Mouse (Mus musculus) splenic B cell, adult 2 months (primary cell): ENCODE results near the gene Unc13a.

Experiments
- DNase-seq: peaks from one replicate; pipeline ENCODE4 v3.0.0-alpha.2; 2011; ENCODE audit warnings: low read depth, low spot score
- H3K27me3 ChIP-seq: 2 replicates; pipeline ENCODE4 v1.6.1; 2012; ENCODE audit warnings: mild to moderate bottlenecking, low read length, moderate library complexity, mixed read lengths; ENCODE audit not compliant: control insufficient read depth, poor library complexity, insufficient read depth, severe bottlenecking
- H3K36me3 ChIP-seq: 2 replicates; pipeline ENCODE4 v1.6.1; 2012; ENCODE audit warnings: mild to moderate bottlenecking, low read length, moderate library complexity, mixed read lengths; ENCODE audit not compliant: control insufficient read depth, poor library complexity, insufficient read depth, severe bottlenecking

Gene Unc13a

GRCm38 (mm10) chr8:71598375-71598774 lies 73.2 kb downstream of the Unc13a start:
- H3K36me3 ChIP-seq: peaks cover 3% of the 10 kb centered on the region
- no peaks in the 10 kb centered on the region for H3K27me3 ChIP-seq
- DNase-seq: no peak

- H3K36me3 ChIP-seq: peaks cover 2% of the 10 kb centered on the region; the same call in 1 of the 2 replicates
- peak; percentile 68 for DNase-seq
Observed at GRCm38 (mm10) chr8:71597451-71597850, 74.1 kb downstream of the Unc13a start, which contains the start of gene Fam129c. Fam129c (plus strand) TSS chr8:71597648.

GRCm38 (mm10) chr8:71596798-71597197 lies 74.8 kb downstream of the Unc13a start:
- DNase-seq: peak; percentile 92

More at GRCm38 (mm10) chr8:71597451-71597850, 74.1 kb downstream of the Unc13a start, which contains the start of gene Fam129c:
- no peaks in the 10 kb centered on the region for H3K27me3 ChIP-seq

GRCm38 (mm10) chr8:71596384-71596783 lies 75.2 kb downstream of the Unc13a start:
- no peaks in the 10 kb centered on the region for H3K27me3 ChIP-seq
- peak; percentile 50 for DNase-seq

More at GRCm38 (mm10) chr8:71596798-71597197, 74.8 kb downstream of the Unc13a start:
- Histone ChIP-seq H3K27me3 (no peaks in the 10 kb centered on the region), H3K36me3 (peaks cover 2% of the 10 kb centered on the region; the same call in 1 of the 2 replicates)

GRCm38 (mm10) chr8:71595862-71596261 lies 75.7 kb downstream of the Unc13a start:
- DNase-seq: peak; percentile 92
- H3K36me3 ChIP-seq: peaks cover 2% of the 10 kb centered on the region; the same call in 1 of the 2 replicates
- H3K27me3 ChIP-seq: no peaks in the 10 kb centered on the region

More at GRCm38 (mm10) chr8:71596384-71596783, 75.2 kb downstream of the Unc13a start:
- peaks cover 2% of the 10 kb centered on the region; the same call in 1 of the 2 replicates for H3K36me3 ChIP-seq

GRCm38 (mm10) chr8:71594324-71594722 lies 77.2 kb downstream of the Unc13a start:
- Histone ChIP-seq H3K27me3 (no peaks in the 10 kb centered on the region), H3K36me3 (no peaks in the 10 kb centered on the region)
- DNase-seq: no peak

- DNase-seq: no peak
- no peaks in the 10 kb centered on the region for H3K36me3 ChIP-seq
- H3K27me3 ChIP-seq: no peaks in the 10 kb centered on the region
Observed at GRCm38 (mm10) chr8:71593556-71594323, 77.8 kb downstream of the Unc13a start.

GRCm38 (mm10) chr8:71592374-71593170 lies 79.0 kb downstream of the Unc13a start:
- H3K27me3 ChIP-seq: no peaks in the 10 kb centered on the region
- no peaks in the 10 kb centered on the region for H3K36me3 ChIP-seq
- peak; percentile 72 for DNase-seq

- peak; percentile 97 for DNase-seq
- Histone ChIP-seq H3K36me3 (no peaks in the 10 kb centered on the region), H3K27me3 (no peaks in the 10 kb centered on the region)
Observed at GRCm38 (mm10) chr8:71591471-71592373, 79.8 kb downstream of the Unc13a start, which contains the start of gene Pgls. Pgls (plus strand) TSS chr8:71592176.

GRCm38 (mm10) chr8:71591017-71591416 lies 80.5 kb downstream of the Unc13a start:
- DNase-seq: no peak
- Histone ChIP-seq H3K27me3 (no peaks in the 10 kb centered on the region), H3K36me3 (no peaks in the 10 kb centered on the region)

GRCm38 (mm10) chr8:71588762-71589161 lies 82.8 kb downstream of the Unc13a start:
- Histone ChIP-seq H3K27me3 (no peaks in the 10 kb centered on the region), H3K36me3 (no peaks in the 10 kb centered on the region)

GRCm38 (mm10) chr8:71586891-71587290 lies 84.7 kb downstream of the Unc13a start:
- peak; percentile 52 for DNase-seq
- H3K36me3 ChIP-seq: no peaks in the 10 kb centered on the region
- no peaks in the 10 kb centered on the region for H3K27me3 ChIP-seq

More at GRCm38 (mm10) chr8:71588762-71589161, 82.8 kb downstream of the Unc13a start:
- DNase-seq: no peak

GRCm38 (mm10) chr8:71580201-71580600 lies 91.4 kb downstream of the Unc13a start:
- no peak for DNase-seq

GRCm38 (mm10) chr8:71579476-71579875 lies 92.1 kb downstream of the Unc13a start:
- Histone ChIP-seq H3K27me3 (no peaks in the 10 kb centered on the region), H3K36me3 (no peaks in the 10 kb centered on the region)
- DNase-seq: no peak

More at GRCm38 (mm10) chr8:71580201-71580600, 91.4 kb downstream of the Unc13a start:
- H3K27me3 ChIP-seq: no peaks in the 10 kb centered on the region
- no peaks in the 10 kb centered on the region for H3K36me3 ChIP-seq
